In genomic region chr6:77849438-77849837, GRCm38 (mm10) we compare ENCODE assay signal across 15 mouse cellular contexts.
"Had no signal": no experiment of that assay in that cellular context is flagged by ENCODE, and none has a peak within 500 bp of the region (broad histone marks: within the 10 kb centered on the region; RNA-seq: fewer than 3 reads in every experiment).

No protein-coding gene starts in this region.

- H3K4me1 ChIP-seq: kidney, embryonic 15.5 days; limb, embryonic 12.5 days; liver, embryonic 13.5 days; lung, embryonic 15.5 days; megakaryocyte, embryonic 14.5 days; midbrain, embryonic 12.5 days; neural tube, embryonic 12.5 days had no signal

- H3K36me3 ChIP-seq: kidney, embryonic 15.5 days; limb, embryonic 12.5 days; liver, embryonic 13.5 days; lung, embryonic 15.5 days; midbrain, embryonic 12.5 days; neural tube, embryonic 12.5 days had no signal

- H3K4me2 ChIP-seq: kidney, embryonic 15.5 days; limb, embryonic 12.5 days; liver, embryonic 13.5 days; lung, embryonic 15.5 days; midbrain, embryonic 12.5 days; neural tube, embryonic 12.5 days had no signal

- H3K4me3 ChIP-seq: kidney, embryonic 15.5 days; left cerebral cortex, adult 2 months; limb, embryonic 12.5 days; liver, embryonic 13.5 days; lung, embryonic 15.5 days; megakaryocyte, embryonic 14.5 days; midbrain, embryonic 12.5 days; neural tube, embryonic 12.5 days had no signal

- H3K27me3 ChIP-seq: kidney, embryonic 15.5 days; limb, embryonic 12.5 days; liver, embryonic 13.5 days; lung, embryonic 15.5 days; megakaryocyte, embryonic 14.5 days; midbrain, embryonic 12.5 days; neural tube, embryonic 12.5 days had no signal

- DNase-seq: kidney, postnatal 14 days; liver; liver, embryonic 13.5 days; liver, postnatal 0 days; lung, postnatal 14 days; thymus, postnatal 4 days had no signal

- H3K9me3 ChIP-seq: kidney, embryonic 15.5 days; limb, embryonic 12.5 days; liver, embryonic 13.5 days; lung, embryonic 15.5 days; megakaryocyte, embryonic 14.5 days; midbrain, embryonic 12.5 days; neural tube, embryonic 12.5 days had no signal

- H3K27ac ChIP-seq: kidney, embryonic 15.5 days; limb, embryonic 12.5 days; liver, embryonic 13.5 days; lung, embryonic 15.5 days; macrophage; midbrain, embryonic 12.5 days; neural tube, embryonic 12.5 days; stomach, postnatal 0 days had no signal

- ATAC-seq: liver, postnatal 0 days had no signal

- H3K9ac ChIP-seq: kidney, embryonic 15.5 days; limb, embryonic 12.5 days; liver, embryonic 13.5 days; liver, postnatal 0 days; lung, embryonic 15.5 days; midbrain, embryonic 12.5 days; neural tube, embryonic 12.5 days had no signal
